Mouse (Mus musculus): ENCODE results near the gene Slc39a7.

Gene Slc39a7

DNA sequence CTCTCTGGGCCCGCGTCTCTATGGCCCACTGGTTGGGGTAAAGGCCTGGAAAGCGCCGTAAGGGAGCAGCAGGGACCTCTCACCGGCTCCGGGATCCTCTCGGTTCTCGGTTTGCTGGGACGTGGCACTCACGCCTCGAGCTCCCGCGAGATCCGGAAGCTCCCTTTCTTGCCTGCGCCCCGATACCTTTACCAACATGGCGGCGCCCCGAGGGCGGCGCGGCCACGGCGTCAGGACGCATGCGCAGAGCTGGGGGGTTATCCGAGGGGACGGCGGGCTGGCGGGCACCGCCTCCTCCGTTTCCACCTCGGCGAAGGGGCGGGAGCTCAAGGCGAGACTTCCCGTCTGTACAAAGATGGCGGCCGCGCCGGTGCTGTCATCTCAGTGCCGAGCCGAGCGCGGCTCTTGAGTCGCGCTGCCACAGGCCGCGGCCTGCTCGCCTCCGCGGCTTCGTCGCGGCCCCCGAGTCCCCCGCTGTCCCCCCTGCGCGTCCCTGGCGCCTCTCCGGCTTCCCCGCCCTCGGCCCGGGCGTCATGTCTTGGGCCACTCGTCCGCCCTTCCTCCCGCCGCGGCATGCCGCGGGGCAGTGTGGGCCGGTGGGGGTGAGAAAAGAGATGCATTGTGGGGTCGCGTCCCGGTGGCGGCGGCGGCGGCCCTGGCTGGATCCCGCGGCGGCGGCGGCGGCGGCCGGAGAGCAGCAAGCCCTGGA is at the start of gene Slc39a7, which contains the start of gene Rxrb:
TSS of gene Slc39a7 (minus strand) at position 218 of the 709 bp plus-strand sequence.
TSS of gene Rxrb (plus strand) at position 348 of the 709 bp plus-strand sequence.
- peak; percentile 100 for DNase-seq

DNA sequence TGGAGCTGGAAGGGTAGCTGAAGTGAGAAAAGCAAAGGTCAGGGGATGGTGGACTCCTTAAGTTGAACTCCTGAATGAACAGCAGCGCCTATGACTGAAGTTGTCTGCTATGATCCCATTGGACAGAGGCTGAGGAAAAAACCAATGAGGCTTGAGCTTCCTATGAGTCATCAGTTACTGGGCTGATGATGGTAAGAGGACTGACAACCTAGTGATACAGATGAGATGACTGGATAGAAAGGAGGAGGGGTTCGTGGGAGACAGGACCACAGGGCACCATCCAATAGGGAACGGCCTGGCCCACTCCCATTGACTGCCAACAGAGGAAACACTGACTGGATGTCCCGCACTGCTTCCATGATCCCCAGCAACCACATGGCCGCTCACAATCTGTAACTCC is 48.1 kb upstream of the Slc39a7 start:
- DNase-seq = peak; percentile 92

DNA sequence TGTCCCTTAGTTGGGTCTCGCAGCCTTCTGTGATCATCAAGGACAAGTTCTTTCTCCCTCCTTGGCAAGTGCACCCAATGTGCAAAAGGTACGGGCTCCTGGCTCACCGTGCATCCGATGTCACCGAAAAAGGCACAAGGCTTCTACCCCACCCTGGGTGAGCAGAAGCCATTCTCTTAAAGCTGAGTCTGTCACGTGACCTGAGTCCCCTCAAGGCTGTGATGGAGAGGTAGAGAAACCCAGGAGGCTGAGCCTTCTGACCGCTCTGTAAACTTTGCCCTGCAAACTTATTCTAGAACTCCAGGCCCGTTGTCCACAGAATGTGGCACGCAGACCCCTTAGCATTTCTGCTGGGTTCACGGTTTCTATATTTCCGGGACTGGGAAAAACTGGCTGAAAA is 47.5 kb upstream of the Slc39a7 start:
- no peak for DNase-seq

DNA sequence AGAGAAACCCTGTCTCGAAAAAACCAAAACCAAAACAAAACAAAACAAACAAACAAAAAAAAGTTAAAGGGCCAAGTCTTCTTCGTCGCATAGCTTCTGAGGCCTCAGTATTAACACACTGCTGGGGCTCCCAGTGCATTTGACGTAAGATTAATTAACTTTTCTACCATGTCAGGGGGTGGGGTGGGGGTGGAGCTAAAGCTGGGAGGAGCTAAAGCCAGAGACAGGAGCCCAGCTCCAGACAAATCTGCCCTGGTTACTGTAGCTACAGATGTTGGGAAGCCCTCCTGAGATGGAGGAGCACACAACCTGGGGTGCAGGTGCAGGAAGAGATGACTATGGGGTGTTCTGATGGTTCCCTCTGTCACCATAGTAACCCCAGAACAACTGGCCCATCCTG is 46.7 kb upstream of the Slc39a7 start:
- no peak for DNase-seq

DNA sequence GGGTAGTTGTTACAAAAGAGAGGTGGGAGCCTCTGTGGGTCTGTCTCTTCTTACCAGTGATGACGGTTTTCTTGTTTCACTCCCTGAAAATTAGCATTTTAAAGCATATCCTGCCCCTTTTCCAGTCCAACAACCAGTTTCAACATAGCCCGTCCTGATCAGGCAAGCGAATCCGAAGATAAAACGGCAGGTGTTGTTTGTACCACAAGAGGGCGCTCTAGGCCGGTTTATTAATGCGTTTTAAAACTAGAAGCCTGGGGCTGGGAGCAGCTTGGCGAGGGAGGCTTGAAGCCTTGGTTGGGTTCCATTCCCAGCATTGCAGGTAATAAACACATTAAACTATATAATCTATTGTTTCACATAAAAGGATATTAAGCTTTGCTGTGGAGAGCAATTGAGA is 46.1 kb upstream of the Slc39a7 start:
- DNase-seq = no peak

DNA sequence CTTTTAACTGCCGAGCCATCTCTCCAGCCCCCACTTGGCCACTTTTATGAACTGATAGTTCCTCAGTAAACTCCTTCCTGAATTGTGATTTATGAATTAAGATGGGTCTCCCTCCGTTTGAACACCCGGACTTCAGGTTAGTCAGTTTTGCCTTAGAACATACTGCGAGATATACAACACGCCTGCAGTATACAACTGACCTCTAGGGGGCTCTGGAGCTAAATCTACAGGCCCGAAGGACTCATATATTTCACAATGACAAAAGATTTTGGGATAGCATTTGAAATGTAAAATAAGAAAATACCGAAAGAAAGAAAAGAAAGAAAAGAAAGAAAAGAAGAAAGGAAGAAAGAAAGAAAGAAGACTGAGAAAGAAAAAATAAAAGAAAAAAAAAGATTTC is 43.8 kb upstream of the Slc39a7 start:
- DNase-seq = no peak

DNA sequence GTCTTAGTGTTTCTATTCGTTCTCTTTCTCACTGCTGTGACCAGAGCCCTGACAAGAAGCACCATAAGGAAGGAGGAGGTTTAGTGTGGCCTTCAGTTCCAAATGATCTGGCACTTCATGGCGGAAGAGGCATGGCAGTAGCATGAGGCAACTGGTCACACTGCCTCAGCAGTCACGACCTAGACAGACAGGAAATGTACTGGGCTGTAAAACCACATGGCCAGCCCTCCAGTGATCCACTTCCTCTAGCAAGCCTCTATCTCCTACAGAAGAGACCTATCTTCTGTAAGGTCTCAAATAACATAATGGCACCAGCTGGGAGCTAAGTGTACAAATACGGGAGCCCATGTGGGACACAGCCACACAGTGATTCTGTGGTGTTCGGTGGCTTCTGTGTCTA is 40.6 kb upstream of the Slc39a7 start:
- no peak for DNase-seq

DNA sequence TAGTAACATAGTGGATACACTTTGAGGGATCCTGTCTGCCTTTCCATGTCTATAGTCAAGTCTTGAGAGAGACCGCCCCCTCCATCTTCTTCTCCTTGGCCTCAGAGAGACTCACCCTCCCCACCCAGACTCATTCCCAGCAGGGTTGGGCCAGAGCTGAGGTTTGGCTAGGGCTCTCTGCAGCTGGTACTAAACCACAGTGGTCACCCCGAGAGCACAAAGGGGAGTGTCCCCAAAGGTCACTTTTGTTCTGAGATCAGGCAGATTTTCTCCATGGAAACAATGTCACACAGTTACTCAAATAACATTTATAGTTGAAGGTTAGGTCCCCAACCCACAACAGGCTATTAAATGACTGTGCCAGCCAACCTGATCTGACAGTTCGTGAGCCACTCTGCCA is 37.4 kb upstream of the Slc39a7 start:
- no peak for DNase-seq

DNA sequence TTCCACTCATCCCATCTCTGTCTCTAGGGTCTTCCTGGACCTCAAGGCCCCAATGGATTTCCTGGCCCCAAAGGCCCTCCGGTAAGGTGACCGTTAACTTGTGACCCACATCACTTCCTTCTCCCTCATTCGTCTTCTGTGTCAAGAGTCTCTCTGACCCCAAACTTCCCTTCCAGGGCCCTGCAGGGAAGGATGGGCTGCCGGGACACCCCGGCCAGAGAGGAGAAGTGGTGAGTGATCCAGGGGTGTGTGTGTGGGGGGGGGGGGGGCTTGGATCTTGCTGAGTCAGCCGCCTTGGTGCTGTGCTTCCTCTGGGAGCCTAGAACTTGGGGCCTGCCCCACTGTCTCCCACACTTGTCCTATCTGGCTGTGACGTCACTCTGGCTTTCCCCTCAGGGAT is 25.7 kb upstream of the Slc39a7 start:
- DNase-seq = no peak

DNA sequence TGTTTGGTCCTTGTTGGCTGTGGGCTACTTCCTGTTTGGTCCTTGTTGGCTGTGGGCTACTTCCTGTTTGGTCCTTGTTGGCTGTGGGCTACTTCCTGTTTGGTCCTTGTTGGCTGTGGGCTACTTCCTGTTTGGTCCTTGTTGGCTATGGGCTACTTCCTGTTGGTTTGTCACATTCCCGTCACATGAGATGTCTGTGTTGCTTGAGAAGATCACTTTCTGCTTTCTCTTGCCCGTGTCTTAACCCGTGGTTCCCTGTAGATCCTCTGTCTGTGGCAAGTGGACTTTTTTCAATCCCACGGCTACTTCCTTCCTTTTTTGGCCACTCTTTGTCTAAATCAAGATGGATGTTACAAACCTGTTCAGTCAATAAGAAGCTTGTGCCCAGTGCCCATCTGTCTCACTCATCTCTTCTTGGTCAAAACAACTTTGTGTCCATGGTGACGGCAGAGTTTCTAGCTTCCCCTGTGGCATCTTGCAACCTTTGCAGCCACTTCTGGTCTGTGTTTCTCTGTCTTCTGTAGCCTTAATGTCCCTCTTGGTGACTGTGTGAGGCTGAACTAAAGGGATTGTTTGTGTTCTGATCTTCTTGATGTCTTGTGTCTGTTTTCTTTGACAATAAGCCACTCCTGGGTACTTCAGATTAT is 16.0 kb upstream of the Slc39a7 start:
- no peak for DNase-seq

DNA sequence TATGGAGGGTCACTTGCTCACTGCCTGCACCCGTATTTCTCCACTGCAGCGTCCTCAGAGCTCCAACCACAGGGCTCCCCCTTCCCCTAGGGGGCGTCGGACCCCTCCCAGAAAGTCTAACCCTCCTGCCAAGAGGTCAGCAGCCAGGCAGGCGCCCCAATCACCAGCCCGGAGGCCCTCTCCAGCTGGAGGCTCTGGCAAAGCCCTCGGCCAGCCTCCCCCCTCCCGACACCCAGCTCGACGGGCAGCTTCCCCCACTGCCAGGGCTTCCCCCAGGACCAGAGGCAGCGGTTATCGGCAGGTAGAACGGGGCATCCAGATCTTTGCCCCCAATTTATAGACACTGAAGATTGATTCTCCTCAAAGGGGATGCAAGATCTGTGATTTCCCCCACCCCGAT is 14.5 kb upstream of the Slc39a7 start:
- peak; percentile 92 for DNase-seq

DNA sequence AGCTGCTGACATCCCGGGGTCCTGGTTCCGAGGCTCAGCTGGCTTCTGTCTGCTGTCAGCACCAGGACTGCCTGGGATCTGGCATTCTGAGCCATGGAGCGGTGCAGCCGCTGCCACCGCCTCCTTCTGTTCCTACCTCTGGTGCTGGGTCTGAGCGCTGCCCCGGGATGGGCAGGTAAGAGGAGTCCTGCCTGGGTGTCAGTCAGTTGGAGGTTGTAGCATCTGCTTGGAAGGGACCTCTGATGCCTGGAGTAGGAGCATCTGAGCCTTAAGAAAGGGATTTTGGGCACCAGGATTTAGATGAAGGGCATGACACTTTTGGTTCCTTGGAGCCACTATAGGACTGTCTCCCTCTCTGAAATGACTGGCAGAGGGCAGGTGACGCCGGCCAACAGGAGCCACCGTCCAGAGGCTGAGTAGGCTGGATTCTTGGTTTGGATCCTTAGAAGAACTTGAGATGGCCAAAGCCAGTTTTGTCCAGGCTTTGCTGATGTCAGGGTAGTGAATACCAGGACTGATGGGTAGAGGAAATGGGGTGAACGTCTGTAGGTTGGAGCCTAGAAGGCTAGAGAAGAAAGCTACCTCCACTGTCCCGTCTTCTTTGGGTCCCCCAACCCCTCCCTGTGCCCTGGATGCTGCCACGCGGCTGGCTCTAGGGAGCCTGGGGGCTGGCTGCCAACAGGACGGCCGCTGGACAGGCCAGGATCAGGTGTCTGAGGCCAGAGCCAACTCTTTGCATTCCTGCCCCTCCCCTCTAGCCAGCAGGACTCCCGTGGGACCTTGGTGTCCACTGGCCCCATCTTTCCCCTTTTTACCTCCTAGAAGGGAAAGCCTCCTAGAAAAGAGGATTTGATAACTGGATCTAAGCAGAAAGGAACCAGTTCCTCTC is 8.3 kb upstream of the Slc39a7 start:
- DNase-seq = peak; percentile 98

DNA sequence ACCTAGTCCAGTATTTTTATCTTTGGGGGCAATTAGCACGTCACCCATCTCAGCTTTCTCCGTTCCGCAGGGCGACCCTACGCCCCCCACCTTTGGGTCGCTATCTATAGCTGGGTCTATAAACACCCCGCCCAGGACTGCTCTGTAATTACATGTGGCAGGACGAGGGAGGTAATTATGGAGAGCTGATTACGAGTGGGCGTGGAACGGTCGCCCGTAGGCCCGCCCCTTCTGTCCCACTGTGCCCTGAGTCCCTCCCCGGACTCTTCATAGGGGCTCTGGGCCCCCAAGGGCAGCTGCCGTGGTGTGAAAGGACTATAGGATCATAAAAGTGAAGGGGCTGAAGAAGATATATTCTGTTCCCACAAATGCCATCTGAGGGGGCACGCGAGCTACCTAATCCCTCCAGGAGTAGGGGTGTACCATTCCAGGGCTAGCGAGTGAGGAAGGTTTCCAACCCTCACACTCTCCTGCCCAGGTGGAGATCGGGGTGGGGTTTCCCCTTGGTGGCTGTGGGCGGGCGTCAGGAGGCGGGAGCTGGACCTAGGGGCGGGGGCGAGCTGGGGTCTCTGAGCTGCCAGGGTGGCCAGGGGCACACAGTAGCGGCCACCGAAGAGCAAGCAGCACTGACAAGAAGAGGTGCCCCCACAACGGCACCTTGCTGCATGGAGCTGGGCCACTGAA is 7.5 kb upstream of the Slc39a7 start, which contains the start of gene Col11a2:
TSS of gene Col11a2 (plus strand) at position 560 of the 684 bp plus-strand sequence.
- DNase-seq = peak; percentile 92

DNA sequence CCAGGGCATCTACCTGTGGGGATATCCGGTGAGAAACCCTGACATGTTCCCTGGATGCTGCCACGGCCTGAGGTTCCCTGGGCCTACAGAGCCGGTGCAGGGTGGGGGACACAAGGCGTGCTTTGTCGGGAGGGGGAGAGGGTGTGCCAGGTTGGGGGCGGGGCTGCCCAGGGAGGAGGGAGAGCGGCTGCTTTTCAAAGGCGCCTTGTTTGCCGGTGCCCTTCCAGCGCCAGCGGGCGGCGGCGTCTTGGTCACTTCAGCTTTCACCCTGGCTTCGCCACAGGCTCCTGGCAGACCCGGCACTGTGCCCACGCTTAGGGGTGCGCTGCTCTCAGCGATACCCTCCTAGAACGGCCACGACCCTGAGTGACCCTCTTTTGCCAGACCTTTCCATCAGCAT is 7.0 kb upstream of the Slc39a7 start:
- peak; percentile 91 for DNase-seq

DNA sequence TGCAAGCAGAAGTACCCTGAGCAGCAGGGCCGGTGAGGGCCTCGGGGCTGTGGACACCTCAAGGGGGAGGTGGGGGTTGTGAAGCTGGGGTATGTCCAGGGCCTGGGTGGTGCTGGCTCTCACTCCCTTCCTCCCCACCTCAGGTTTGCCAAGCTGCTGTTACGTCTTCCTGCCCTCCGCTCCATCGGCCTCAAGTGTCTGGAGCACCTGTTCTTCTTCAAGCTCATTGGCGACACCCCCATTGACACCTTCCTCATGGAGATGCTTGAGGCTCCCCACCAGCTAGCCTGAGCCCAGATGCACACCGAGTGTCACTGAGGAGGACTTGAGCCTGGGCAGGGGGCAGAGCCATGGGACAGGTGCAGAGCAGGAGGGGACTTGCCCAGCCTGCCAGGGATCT is 5.8 kb upstream of the Slc39a7 start:
- peak; percentile 93 for DNase-seq

DNA sequence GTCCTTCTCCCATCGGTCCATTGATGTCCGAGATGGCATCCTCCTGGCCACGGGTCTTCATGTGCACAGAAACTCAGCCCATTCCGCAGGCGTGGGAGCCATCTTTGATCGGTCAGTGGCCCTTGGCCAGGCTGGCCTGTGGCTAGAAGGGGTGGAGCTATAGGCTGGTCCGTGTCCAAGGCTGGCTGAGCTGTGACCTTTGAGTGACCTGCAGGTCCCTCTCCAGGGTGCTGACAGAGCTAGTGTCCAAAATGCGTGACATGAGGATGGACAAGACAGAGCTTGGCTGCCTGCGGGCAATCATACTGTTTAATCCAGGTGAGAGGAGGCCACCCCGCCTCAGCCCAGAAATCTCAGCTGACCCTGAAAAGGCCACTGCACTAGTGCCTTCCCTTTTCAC is 5.2 kb upstream of the Slc39a7 start:
- peak; percentile 92 for DNase-seq

DNA sequence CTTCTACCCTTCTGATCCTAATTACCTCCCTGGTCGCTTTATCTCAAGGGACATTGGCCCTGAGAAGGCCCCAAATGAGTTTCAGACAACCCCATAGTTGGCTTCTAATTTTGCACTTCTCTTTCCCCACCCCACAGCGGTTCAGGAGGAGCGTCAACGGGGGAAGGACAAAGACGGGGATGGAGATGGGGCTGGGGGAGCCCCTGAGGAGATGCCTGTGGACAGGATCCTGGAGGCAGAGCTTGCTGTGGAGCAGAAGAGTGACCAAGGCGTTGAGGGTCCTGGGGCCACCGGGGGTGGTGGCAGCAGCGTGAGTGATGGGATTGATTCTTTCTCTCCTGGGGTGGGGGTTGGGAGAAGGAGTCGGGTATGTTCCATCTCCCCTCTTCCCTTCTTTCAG is 4.0 kb upstream of the Slc39a7 start:
- DNase-seq = peak; percentile 91

DNA sequence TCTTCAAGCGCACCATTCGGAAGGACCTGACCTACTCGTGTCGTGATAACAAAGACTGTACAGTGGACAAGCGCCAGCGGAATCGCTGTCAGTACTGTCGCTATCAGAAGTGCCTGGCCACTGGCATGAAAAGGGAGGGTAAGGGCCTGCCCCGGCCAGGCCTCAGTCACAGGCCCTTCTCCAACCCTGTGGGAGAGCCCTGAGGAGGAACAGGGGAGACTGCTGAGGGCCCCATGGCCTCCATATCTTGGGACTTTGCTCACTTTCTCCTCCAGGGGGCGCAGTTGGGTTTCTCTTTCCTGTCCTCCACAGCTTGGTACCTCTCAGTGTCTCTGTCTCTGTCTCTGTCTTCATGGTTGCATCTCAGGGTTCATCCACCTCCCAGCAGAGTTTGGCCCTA is 2.6 kb upstream of the Slc39a7 start:
- peak; percentile 98 for DNase-seq

DNA sequence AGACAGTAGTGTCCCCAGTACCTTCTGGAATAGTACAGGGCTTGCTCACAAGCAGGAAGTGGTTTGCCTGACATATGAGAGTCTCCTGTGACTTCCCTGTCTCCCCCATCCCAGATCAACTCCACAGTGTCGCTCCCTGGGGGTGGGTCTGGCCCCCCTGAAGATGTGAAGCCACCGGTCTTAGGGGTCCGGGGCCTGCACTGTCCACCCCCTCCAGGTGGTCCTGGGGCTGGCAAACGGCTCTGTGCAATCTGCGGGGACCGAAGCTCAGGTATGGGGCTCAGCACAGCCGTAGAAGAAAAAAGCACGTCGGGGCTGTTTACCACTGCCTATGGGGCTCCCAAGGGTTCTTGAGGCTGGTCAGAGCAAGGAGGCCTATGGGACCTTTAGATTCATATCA is 2.0 kb upstream of the Slc39a7 start:
- DNase-seq = peak; percentile 96

DNA sequence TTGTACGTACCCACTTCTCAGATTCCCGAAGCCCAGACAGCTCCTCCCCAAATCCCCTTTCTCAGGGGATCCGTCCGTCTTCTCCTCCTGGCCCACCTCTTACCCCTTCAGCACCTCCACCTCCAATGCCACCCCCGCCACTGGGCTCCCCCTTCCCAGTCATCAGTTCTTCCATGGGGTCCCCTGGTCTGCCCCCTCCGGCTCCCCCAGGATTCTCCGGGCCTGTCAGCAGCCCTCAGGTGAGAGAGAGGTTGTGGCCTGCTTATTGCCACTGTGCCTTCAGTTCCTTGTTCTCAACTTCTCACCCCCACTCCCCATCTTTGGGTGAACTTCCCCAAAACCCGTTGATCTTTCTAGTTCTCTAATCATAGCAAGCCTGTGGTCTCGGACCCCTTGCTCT is 1.3 kb upstream of the Slc39a7 start:
- DNase-seq = peak; percentile 97

DNA sequence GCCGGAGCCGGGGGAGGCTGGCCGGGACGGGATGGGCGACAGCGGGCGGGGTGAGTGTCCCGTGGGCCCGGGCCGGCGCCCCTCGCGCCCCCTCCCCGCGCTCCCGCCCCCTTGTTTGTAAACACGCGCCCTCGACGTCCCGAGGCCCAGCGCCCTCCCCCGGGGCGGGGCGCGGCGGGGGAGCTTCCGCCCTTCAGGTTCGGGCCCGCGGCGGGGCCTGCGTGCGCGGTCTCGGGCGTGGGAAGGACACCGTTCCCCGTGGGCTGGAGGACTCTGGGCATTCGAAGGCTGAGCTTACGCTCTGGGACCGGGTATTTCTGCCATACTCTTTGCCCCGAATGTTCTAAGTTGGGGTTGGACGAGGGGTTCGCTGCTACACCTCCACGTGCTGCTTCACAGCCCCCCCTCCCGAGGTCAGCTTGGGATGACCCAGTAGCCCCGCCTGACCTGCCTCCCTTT is 721 bp upstream of the Slc39a7 start:
- DNase-seq = no peak

DNA sequence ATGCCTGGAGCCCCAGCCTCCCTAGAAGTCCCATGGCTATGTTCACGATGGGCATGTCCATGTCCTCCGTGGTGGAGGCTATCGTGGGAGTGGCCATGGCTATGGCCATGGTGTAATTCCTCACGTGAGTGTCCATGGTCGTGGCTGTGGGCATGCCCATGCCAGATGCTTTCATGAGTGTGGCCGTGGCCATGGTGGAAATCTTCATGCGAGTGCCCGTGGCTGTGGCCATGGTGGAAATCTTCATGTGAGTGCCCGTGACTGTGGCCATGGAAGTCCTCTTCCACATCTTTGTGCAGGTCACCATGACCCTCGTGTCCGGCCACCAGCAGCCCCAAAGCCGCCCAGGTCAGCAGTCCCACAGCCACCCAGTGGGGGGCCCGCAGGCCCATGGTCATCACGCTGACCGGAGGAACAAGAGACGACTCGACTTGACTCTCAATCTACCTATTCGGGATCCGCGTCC is 588 bp downstream of the Slc39a7 start:
- no peak for DNase-seq
